Mouse (Mus musculus): ENCODE results near the gene Gpr183.

Gpr183 gene

GRCm38 (mm10) chr14:121987287-121987686 lies 22.3 kb upstream of the Gpr183 start:
- DNase-seq, result no peak

- no peak for DNase-seq
Observed at GRCm38 (mm10) chr14:121986028-121986427, 21.0 kb upstream of the Gpr183 start.

- no peak for DNase-seq
Observed at GRCm38 (mm10) chr14:121985477-121985876, 20.5 kb upstream of the Gpr183 start.

GRCm38 (mm10) chr14:121983009-121983933 lies 18.3 kb upstream of the Gpr183 start:
- DNase-seq, result no peak

- DNase-seq, result no peak
Observed at GRCm38 (mm10) chr14:121981531-121981930, 16.5 kb upstream of the Gpr183 start.

- DNase-seq, result no peak
Observed at GRCm38 (mm10) chr14:121973114-121973513, 8.1 kb upstream of the Gpr183 start.

GRCm38 (mm10) chr14:121970402-121970801 lies 5.4 kb upstream of the Gpr183 start:
- no peak for DNase-seq

- no peak for DNase-seq
Observed at GRCm38 (mm10) chr14:121967095-121967494, 2.1 kb upstream of the Gpr183 start.

- no peak for DNase-seq
Observed at GRCm38 (mm10) chr14:121965461-121965860, 466 bp upstream of the Gpr183 start.

GRCm38 (mm10) chr14:121963942-121964335 lies 1.1 kb downstream of the Gpr183 start:
- no peak for DNase-seq

- DNase-seq, result no peak
Observed at GRCm38 (mm10) chr14:121963251-121963941, 1.6 kb downstream of the Gpr183 start.

- no peak for DNase-seq
Observed at GRCm38 (mm10) chr14:121962128-121962890, 2.7 kb downstream of the Gpr183 start.

GRCm38 (mm10) chr14:121961496-121962127 lies 3.4 kb downstream of the Gpr183 start:
- no peak for DNase-seq

- DNase-seq, result no peak
Observed at GRCm38 (mm10) chr14:121960997-121961396, 4.0 kb downstream of the Gpr183 start.

GRCm38 (mm10) chr14:121960531-121960930 lies 4.5 kb downstream of the Gpr183 start:
- DNase-seq, result no peak

GRCm38 (mm10) chr14:121960031-121960430 lies 5.0 kb downstream of the Gpr183 start:
- DNase-seq, result no peak

GRCm38 (mm10) chr14:121959538-121959980 lies 5.4 kb downstream of the Gpr183 start:
- no peak for DNase-seq

- DNase-seq, result no peak
Observed at GRCm38 (mm10) chr14:121958751-121959537, 6.1 kb downstream of the Gpr183 start.

GRCm38 (mm10) chr14:121958041-121958750 lies 6.8 kb downstream of the Gpr183 start:
- no peak for DNase-seq

GRCm38 (mm10) chr14:121957176-121957871 lies 7.7 kb downstream of the Gpr183 start:
- no peak for DNase-seq

Data from thymus, postnatal 14 days (tissue).